13 mouse cellular contexts compared by ENCODE assay signal in genomic region chr10:19990638-19991037, GRCm38 (mm10).
"Had no signal": no experiment of that assay in that cellular context is flagged by ENCODE, and none has a peak within 500 bp of the region (broad histone marks: within the 10 kb centered on the region; RNA-seq: fewer than 3 reads in every experiment).

No protein-coding gene starts in this region.

- H3K9ac ChIP-seq: limb, embryonic 13.5 days; lung, embryonic 14.5 days; midbrain, embryonic 13.5 days; neural tube, embryonic 15.5 days had no signal

- H3K4me2 ChIP-seq: limb, embryonic 13.5 days; liver, embryonic 11.5 days; lung, embryonic 14.5 days; midbrain, embryonic 13.5 days; neural tube, embryonic 15.5 days had no signal

- DNase-seq: layer of hippocampus, adult 9-11 months; layer of hippocampus, postnatal 36 days; lung, embryonic 14.5 days; lung, postnatal 10 days; lung, postnatal 4 days; thymus, postnatal 4 days had no signal

- H3K27ac ChIP-seq: limb, embryonic 13.5 days; midbrain, embryonic 13.5 days; neural tube, embryonic 15.5 days had no signal

- H3K27me3 ChIP-seq: limb, embryonic 13.5 days; megakaryocyte, embryonic 14.5 days; midbrain, embryonic 13.5 days; neural tube, embryonic 15.5 days had no signal

- H3K9me3 ChIP-seq: limb, embryonic 13.5 days; midbrain, embryonic 13.5 days; neural tube, embryonic 15.5 days had no signal

- ATAC-seq: intestine, postnatal 0 days; midbrain, embryonic 13.5 days had no signal

- H3K4me3 ChIP-seq: limb, embryonic 13.5 days; megakaryocyte, embryonic 14.5 days; midbrain, embryonic 13.5 days; myocyte; neural tube, embryonic 15.5 days had no signal

- H3K4me1 ChIP-seq: midbrain, embryonic 13.5 days; neural tube, embryonic 15.5 days had no signal

- H3K36me3 ChIP-seq: limb, embryonic 13.5 days; midbrain, embryonic 13.5 days; neural tube, embryonic 15.5 days had no signal
